Mouse (Mus musculus) cerebellum, adult 8-10 months (tissue): ENCODE measurements at regions not wholly inside any gene's neighbourhood (a gene's known extent, or its start where the extent isn't known, plus 50 kb on each side); places are given as distances from the start of the nearest gene placed in this dataset.

Experiments
- DNase-seq: peaks from one replicate; pipeline ENCODE4 v3.0.0; 2022

DNA sequence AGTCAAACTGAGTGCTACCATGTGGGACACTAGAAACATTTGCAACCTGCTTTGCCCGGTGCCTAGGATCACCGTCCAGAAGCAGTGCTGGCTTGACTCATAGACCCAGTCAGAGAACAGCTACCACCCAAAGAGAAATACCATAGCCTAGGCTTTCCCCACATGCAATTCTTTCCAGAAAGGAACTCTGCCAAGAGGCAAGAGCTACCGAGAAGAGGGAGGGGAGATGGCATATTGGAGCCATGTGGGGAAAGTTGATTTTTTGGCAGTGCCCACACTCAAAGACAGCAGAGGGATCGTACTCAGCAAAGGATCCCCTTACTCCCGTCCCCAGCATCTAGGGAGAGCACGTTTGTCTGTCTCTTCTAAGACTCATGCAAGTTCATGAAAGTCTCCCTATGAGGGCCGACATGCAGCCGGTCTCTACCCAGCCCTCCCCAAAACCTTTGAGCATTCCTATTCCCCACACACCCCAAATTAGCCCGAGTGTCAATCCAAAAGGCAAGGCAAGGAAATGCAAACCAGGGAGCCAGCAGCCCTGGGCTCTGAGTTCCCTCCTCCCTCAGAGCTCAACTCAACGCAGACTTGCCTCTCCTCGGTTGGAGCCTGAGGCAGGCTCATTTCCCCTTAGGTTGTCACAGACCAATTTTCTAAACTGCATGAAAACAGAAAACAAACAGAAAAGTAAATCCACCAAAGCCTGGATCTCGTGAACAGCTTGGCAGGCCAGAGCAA, 116.2 kb upstream of the Pkdcc start:
- no peak for DNase-seq

DNA sequence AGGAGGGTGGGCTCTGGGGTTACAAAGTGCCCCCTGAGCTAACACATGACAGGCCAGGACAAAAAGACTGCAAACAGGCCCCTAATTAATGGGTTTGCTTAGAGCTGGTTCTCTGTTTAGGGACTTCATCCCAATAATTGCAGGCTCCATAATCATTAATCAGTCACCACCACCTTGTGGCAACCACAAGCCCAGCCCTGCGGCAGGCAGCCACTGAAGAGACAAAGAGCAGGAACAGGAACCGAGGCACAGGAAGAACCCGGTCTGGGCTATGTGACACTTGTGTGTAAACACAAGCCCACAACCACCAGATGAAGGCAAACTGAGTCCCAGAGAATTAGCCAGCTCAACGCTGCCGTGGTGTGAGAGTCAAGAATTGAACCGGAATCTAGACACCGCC, 114.1 kb upstream of the Pkdcc start:
- no peak for DNase-seq

GRCm38 (mm10) chr17:83101756-83102155, 113.3 kb upstream of the Pkdcc start:
- no peak for DNase-seq

DNA sequence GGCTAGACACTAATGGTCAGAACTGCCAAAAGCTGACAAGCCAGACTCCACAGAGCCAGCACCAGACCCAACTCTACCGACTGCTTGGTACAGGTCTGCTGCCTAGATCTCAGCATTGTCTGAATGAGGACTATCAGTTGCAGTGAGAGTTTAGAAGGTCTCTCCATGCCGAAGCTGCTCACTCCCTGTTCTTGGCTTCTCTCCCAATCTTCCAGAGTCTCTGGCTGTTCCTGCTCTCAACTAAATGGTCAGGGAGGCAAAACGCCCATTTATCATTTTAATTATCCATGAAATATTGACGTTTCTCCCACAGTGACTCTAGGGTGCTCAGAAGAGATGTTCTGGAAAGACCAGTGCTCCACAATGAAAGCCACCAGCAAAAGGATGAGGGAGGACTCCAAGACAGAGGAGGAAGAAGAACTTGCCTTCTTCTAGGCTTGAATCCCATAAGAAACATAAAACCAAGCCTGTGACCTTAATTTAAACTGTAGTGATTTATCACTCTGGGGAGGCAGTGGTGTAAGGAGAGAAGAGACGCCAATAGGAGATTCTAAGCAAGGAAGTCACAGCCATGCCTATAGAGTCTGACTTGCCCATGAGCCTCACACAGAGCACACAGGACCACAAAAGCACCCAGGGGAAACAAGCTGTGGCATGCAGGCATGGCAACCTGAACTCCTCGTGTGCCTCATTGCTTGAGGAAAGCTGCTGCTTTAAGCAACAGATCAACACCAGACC, 112.2 kb upstream of the Pkdcc start:
- no peak for DNase-seq

DNA sequence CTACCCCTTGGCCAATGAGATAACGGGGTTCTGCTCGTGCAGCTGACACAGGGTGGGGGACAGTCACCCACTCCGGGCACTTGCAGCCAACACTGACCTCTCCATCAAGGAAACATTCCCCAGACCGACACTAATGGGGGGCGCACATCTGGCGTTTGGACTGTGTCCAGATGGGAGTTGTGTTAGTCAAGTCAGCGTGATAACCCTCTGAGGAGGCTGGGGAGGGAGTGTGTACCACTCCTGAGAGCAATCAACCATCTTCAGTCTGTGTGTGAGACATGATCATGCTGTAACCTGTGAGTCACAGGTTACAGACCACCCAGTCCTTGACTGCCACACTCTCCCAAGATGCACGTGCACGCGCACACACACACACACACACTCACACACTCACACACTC, 106.9 kb upstream of the Pkdcc start:
- DNase-seq: no peak

- no peak for DNase-seq
Measured at GRCm38 (mm10) chr17:83109792-83110440, 105.2 kb upstream of the Pkdcc start.

DNA sequence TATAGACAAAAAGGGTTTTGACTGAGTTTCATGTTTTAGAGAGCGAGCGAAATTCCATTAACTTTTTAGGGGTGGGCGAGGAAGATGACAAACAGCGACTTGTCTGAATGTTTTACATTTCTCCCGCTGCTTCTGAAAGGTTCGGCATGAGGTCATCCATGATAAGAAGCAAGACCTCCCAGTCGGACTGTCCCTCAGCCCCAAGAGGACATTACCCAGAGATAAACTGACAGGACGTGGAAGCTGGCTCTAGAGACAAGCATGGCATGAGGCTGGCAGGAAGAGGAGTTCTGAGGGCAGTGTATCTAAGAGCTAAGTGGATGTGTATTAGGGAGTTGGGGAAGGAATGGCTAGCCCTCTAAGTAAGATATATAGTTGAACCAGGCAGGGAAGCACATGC, 104.5 kb upstream of the Pkdcc start:
- DNase-seq: no peak

GRCm38 (mm10) chr17:83115146-83115545, 99.9 kb upstream of the Pkdcc start:
- peak; percentile 18 for DNase-seq

DNA sequence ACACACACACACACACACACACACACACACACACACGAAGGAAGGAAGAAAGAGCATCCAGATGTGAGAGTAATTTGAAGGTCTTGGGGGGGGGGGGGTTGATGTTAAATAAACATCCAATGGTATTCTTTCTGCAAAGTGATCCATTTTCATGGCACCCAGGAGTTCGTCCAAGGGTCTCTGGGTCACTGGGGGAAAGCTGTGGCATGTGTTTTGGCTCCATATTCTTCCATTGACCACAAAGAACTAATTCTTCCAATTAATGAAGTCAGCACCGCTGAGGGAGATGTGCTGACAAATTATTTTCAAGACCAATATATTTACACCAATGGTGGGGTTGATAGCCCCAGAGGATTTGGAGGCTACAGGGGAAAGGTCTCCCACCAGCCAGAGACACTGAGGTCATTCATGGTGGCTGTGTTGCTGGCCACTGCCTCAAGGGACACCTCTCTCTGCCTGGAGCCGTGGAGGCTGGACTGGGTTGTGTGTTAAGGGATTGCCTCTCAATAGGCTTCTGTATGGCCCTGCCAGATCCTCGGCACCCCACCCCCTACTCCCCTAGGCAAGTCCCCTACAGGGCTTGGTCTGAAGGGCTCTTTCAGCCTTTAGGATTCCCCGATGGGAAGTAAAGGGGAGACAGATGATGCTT, 99.1 kb upstream of the Pkdcc start:
- DNase-seq: no peak

GRCm38 (mm10) chr17:83120665-83121232, 94.3 kb upstream of the Pkdcc start:
- DNase-seq: no peak

DNA sequence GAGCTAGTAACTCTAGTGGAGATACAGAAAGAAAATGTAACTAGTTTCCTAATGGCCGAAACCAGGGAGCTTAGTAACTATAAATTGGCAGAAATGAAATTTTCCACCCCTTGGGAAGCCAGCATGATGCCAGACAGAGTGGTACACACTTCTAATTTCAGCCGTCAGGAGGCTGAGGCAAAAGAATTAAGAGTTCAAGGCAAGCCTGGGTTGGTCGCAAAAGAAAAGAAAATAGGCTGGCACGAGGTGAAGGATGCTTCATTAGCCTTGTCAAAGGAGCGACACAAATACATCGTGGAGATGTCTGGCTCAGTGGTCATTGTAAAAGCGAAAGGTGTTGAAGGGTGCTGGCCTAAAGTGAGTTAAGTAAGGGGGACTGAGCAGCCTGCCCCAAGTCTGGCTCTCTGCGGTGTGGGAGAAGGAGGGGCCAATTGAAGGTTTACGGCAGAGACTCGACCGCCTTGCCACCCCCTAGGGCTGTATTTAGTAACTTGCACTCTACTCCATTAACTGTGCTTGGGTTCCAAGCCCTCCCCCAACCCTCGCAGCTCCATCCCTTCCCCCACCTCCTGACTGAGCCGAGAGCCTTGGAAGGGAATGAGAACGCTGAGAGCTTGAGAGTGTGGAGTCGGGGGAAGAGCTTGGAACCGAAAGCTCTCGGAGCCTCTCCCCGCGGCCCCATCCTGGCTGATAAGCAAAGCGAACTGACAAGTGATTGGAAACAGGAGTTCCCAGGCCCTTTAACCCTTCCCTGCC, 92.4 kb upstream of the Pkdcc start:
- DNase-seq: no peak

DNA sequence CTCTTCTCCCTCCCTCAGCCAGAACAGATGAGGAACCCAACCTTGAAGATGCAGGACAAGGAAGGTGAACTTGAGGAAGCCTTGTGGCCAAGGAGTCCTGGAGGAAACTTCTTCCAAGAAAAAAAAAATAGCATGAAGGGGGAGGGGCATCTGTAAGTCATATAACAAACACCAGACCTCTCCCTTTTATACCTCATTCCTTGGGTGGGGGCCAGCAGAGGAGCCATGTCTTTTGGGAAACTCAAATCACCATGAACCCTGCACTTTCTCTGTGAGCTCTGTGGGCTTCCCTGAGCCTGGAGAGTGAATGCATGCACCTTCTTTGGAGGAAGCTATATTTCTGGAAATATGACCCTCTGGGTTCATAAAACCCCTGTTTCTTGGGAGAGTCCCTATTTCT, 90.0 kb upstream of the Pkdcc start:
- DNase-seq: no peak

DNA sequence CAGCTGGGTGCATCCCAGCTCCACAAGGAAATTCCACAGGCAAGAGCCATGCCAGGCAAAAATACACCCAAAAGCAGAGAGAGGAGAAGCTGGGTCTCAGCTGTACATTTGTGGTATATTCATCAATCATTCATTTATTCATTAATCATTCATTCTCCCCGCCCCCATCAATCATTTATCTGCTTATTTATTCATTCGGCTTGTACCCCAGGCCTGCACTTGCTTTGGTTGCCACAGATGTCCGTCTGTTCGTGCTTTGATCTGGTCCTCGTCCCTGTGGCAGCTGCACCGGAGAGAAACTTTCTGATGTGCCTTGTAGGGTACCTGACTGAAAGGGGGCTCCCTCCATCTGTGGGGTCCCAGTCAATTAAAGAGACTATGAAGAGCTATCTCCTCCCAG, 87.2 kb upstream of the Pkdcc start:
- DNase-seq: no peak

DNA sequence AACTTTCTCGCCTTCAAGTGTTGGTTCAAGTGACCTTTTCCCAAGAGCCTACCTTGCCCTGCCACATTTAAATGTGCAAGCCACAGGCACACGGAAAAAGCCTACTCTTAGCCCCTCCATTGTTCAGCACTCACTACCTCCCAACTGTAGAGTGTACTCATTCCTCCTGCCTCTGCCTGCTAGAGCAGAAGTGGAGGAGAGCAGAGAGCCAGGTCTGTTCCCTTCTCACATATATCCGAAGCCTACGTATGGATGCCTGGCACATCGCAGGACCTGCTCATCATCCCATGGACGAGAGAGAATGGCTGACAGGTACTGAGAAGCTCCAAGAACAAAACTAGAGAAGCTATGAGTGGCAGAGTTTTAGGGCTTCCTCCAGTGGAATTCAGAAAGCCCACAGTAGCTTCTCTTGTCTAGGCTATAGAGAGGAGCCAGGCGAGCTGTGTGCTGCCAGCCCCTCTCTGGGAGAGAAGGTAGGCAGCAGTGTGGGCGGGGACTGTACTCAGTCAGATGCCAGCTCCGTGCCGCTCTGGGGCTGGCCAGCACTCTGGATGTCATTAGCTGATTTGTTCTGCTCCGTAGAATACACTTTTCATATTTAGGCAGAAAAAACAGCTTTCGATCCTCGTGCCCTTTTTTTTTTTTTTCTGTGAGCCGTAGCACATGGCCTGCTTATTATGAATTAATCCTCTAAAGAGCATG, 86.1 kb upstream of the Pkdcc start:
- peak; percentile 34 for DNase-seq

DNA sequence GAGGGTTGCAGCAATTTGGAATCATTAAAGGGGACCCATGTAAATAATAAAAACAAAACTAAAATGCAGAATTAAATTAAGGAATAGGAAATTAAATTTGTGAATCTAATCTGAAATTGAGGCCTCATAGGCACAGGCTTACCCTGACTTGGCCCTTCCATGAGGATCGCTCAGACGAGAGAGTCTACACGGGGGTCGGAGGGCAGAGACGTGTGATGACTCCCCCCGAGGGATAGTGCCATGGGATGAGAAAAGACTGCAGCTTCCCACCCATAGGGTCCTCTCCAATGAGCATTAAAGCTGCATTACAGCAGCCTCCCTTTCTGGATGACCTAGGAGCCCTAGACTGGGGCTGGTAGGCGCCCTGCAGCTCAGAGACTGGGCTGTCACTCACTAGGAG, 85.4 kb upstream of the Pkdcc start:
- no peak for DNase-seq

DNA sequence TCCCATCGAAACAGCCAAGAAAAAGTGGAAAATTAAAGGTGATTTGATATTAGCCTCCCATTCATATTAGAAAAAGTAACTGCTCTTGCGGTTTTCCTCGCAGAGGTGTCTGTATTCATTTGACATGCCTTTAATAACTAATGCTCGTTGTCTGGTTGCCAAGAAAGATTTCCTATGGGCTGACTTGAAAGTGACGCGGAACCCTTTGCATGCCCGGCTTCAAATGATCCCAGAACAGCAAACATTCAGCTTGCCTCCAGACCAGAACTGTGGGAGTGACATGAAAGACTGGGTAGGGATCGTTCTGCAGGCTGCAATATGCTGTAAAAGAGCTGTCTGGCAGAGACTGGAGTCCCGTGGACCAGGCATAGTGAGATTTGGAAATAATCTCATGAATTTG, 81.9 kb upstream of the Pkdcc start:
- DNase-seq: no peak

- DNase-seq: no peak
Measured at GRCm38 (mm10) chr17:83135441-83136120, 79.5 kb upstream of the Pkdcc start.

DNA sequence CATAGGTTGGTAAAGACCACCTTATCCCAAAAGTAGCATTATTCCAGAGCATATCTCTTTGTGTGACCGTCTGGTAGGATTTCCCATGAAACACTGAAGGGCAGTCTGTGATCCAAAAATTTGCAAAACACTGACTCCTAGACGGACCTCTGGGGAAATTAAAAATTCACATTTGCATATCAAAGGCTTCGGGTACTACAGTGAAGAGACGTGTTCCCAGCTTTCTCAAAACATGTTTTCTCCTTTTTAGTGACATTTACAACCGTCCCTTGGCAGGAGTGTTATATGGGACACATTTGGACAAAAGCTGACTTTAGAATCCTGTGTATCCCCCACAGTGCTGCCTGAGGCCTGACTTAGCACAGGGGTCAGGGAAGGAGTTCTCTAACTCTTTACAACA, 78.8 kb upstream of the Pkdcc start:
- no peak for DNase-seq

GRCm38 (mm10) chr17:83137720-83138119, 77.4 kb upstream of the Pkdcc start:
- no peak for DNase-seq

- DNase-seq: no peak
Measured at GRCm38 (mm10) chr17:83138493-83139417, 76.3 kb upstream of the Pkdcc start.
